Mouse (Mus musculus) left cerebral cortex, adult 11 months (tissue): ENCODE measurements at regions not wholly inside any gene's neighbourhood (a gene's known extent, or its start where the extent isn't known, plus 50 kb on each side); places are given as distances from the start of the nearest gene placed in this dataset.

ENCODE experiments used
- DNase-seq: peaks from one replicate; pipeline ENCODE4 v3.0.0; 2022; ENCODE audit warnings: low spot score

GRCm38 (mm10) chr1:184605666-184606065 is 126.8 kb downstream of the Hlx start:
- DNase-seq: no peak

GRCm38 (mm10) chr1:184603136-184603535 is 129.3 kb downstream of the Hlx start:
- DNase-seq: no peak

DNA sequence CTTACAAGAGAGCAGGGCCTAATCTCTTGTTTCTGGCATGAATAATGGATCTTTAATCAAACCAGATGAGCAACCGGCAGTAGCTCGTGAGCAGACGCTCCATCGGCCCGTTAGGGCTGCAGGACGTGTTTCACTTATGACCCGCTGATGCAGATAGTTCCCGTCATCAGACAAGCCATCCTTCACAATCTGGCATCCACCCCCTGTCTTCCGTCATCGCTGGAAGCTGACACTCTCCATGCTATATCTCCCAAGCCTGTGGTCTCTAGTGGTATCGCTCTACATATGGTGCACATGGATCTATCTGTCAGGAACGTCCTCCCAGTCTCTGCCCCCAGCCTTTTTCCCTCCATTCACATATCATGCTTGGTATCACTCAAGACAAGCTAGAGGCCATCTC is 137.0 kb downstream of the Hlx start:
- no peak for DNase-seq

DNA sequence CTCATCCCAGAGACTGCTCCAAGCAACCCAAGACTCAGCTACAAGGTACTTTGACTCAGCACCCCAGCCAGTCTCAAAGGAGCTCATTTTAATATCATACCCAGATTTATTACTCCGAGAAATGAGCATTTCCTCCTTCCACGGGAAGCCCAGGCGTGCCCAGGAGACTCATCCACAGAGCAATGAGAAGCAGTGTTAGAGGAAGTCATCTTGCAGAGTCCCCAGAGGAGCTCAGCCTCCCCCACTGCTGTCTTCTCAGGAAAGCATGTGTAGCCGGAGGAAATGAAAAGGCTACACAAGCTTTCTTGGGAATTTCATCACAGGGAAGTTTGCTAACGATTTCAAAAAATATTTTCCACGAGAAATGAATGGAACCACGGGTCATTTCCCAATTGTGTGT is 141.8 kb downstream of the Hlx start:
- DNase-seq: no peak

GRCm38 (mm10) chr1:184589277-184589676 is 143.1 kb downstream of the Hlx start:
- no peak for DNase-seq

GRCm38 (mm10) chr1:184584505-184584874 is 147.9 kb downstream of the Hlx start:
- no peak for DNase-seq

GRCm38 (mm10) chr1:184583751-184584504 is 148.5 kb downstream of the Hlx start:
- DNase-seq: no peak

- no peak for DNase-seq
Observed at GRCm38 (mm10) chr1:184579475-184579874, 152.9 kb downstream of the Hlx start.

GRCm38 (mm10) chr1:184576527-184576926 is 155.9 kb downstream of the Hlx start:
- DNase-seq: no peak

- DNase-seq: no peak
Observed at GRCm38 (mm10) chr1:184573325-184573724, 159.1 kb downstream of the Hlx start.

- no peak for DNase-seq
Observed at GRCm38 (mm10) chr1:184570681-184571080, 161.7 kb downstream of the Hlx start.

DNA sequence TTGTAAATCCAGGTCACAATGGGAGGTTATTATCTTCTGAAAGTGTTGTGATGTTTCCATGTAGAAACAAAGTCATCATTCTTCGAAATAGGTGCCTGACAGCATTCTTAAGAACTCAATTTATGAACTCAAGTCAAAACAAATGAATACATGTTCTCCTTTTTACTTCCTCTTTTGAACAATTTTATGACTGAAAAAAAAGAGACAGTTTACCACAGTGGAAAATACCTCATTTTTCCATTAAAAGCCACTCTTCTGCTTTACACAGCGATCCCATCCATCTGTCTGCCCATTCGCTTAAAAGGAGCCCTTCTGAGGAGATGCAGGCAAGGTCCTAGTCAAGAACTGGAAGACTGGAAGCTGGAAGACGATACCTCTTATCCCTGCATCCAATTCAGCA is 169.5 kb downstream of the Hlx start:
- DNase-seq: no peak

DNA sequence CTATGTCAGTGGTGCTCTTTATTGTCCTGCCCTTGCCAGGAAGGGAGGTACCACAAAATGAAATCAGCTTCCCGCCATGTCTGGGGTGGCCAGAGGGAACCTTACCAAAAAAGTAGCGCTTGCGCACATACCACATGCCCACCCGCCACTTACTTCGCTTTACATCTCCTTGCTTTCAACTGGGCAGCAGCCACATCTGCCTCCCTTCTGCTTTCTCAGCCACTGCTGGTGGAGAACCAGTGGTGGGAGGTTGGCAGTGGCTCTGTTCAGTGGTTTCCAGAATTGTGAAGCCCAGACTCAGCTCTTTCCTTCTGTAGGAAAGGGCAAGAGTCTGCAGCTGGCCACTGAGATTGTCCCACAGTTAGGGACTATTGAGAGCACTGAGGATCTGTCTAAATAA is 170.2 kb downstream of the Hlx start:
- DNase-seq: no peak

DNA sequence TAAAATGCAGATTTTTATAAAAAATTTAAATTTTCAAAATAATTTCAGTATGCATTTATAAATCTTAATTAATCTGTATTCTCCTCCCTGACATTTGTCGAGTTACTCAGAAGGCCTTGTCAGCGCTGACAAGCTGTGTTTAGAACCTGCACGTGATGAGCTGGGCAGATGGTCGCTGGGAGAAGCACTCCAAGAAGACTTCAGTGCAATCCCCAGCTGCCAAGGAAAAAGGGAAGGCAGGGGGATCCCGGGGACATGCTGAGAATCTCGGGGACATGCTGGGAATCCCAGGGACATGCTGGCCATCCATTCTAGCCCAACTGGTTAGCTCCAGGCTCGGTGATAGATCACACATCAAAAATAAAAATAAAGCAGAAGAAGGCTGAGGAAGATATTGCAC is 172.9 kb downstream of the Hlx start:
- DNase-seq: no peak

GRCm38 (mm10) chr1:184553791-184554190 is 178.6 kb downstream of the Hlx start:
- DNase-seq: no peak

DNA sequence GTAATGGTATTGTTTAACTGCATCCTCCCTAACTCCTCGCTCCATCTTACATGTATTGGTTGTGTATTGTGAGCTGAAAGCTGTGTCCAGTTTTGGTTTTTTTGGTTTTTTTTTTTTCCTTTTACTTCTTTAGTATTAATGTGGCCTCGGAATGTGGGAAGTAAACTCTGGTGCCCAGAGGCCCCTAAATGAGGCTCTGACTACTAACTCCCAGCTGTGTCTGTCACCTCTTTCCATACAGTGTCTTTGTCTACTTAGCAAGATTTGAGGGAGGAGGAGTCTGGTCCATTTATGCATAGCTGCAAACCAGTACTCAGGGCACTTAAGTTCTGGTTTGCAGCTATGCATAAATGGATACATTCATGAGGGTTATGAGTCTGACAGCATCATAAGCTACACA is 181.9 kb downstream of the Hlx start:
- DNase-seq: no peak

- no peak for DNase-seq
Observed at GRCm38 (mm10) chr1:184547650-184548235, 184.7 kb downstream of the Hlx start.

DNA sequence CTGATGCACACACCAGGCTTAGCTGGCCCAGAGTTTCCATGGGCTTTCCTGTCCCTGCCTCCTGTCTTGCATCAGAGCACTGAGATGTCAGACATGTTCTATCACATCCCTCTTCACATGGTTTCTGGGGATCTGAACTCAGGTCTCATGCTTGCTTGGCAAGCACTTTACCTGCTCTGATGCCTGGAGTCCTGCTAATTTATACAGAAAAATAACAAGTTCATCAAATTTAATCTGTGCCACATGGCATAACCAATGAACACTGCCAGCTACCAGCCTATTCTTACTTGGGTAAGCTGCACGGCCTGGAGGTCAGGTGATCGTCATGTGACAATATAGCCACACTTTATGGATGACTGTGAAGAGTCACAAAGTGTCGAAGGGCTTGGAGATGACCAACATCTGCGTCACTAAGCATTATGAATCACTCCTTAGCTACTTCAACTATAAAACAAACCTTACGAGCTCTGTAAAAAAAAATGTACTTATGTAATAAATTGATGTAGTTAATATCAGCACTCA is 186.2 kb downstream of the Hlx start:
- DNase-seq: no peak

DNA sequence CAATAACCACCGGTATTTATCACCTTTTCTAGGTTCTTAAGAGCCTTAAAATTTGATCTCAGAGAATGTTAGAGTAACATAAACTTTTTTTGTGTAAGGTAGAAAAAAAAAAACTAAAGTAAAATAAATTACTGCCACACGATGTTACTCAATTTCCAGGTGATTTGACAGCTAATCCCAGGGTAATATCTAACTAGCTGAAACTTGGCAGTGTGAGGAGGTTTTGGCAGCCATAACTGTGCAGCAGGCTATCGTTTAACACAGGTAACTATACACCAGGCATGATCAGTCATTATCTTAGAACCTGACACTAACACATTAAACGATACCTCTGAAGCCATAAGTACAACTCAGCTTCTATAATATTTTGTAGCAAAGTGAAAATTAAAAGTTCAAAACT is 187.3 kb downstream of the Hlx start:
- no peak for DNase-seq

DNA sequence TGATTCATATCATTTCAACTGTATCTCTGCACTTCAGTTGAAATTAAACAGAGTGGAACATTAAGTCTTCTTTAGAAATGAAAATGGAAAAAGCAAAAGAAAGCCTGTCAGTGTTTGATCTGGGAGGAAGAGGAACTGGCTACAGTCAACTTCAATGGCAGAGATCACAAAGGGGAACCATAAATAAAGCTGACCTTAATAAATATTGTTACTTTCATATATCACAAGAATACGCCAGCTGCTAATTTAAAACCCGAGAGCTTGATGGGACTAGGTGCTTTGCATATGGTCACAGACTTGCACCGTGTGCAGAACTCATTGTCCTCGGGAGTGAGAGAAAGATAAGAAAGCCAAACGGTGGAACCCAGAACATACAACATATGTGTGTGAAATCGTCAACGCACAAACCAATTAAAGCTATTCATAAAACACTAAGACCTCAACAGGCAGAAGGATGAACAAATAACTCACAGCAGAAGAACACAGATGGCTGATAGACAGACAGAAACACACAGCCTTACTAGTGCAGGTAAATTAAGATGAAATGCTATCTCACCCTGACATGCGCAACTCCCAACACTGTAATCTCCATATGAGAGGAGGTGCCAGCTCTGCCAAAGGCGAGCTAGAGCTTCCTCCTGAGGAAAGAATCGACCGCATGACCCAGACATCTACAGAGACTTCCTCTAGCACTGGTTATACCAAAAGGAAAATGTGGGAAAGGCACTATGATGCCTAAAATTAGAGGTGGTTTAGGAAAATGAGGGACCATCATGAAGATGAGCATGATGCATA is 189.9 kb downstream of the Hlx start:
- DNase-seq: no peak

- no peak for DNase-seq
Observed at GRCm38 (mm10) chr1:184539818-184540217, 192.6 kb downstream of the Hlx start.

DNA sequence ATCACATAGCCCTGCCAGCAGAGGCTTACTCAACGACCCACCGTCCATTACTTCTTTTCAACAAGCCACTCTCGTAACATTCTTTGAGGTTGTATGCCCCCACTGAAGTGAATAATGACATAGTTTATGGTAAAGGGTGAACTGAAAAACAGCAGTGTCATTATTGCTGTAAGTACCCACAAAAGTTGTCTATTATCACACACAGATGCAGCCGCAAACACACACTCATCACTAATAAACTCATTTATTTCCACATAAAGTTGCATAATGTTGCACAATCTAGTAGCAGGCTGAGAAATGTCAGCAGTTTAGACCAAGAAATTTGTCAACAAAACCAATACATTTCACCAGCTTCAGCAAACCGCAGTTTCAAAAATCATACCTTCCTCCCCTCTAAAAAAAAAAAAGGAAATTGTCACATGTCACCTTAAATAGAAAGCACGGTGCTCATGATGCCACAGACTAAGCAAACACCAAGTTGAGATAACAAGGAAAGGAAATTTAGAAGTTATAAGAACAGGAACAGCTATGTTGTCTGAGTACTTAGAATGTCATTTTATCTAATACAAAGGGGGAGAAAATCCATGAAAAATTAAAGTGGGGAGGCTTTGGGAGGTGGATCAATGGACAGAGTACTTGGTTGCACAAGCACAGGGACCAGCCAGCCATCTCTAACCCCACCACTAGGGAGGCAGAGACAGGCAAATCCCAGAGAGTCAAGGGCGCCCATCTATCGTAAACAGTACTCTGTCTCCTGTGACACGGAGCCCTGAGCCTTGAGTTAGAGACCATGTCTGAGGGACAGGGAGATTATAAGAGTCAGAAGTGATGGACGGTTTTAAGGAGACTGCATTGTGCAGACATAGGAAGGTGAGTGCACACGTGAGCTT is 195.9 kb downstream of the Hlx start:
- no peak for DNase-seq
